Mouse (Mus musculus) thymus, adult 2 months (tissue): ENCODE results near the gene Slc7a5.

Source experiments
- CTCF ChIP-seq: fragments of 200-500 bp; IDR thresholded peaks from 2 replicates; pipeline ENCODE4 v1.5.1; 2012; ENCODE audit warnings: mild to moderate bottlenecking, control low read depth, low read length, moderate library complexity, borderline replicate concordance; ENCODE audit not compliant: control insufficient read depth, poor library complexity, insufficient read depth; ENCODE audit errors: extremely low read depth
- POLR2A ChIP-seq: fragments of 200-500 bp; IDR thresholded peaks from 2 replicates; pipeline ENCODE4 v1.6.1; 2012; ENCODE audit warnings: mild to moderate bottlenecking, low read length, control low read depth, moderate library complexity; ENCODE audit not compliant: control insufficient read depth, poor library complexity, insufficient read depth; ENCODE audit errors: extremely low read depth

DNA sequence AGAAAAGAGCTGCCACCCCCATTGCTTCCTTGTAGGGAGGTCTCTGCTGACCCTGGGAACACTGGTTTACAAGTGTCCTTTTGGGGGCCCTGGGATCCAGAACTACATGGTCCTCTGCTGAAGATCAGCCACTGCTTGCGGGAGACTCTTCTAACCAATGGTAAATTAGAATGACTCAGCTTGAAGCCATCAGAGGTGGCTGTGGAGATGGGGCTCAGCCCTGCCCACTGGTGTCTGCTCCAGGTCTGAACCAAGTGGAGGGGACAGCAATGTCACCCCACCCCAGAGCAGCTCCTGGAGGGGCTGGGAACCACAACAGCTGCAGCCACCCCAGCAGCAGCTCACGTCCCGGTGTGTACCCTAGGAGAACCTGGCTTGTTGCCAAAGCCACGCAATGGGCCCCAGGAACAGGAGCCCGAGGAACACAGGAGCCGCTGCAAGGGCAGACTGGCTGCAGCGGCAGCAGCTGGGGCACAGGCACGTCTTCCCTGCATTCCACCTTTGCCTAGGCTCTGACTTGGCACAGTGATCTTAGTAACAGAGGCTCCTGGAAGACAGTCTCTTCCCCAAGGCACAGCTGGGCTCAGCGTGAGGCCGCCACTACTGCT is 35.6 kb downstream of the Slc7a5 start:
- no peak for TF ChIP-seq CTCF
- TF ChIP-seq POLR2A = no peak
